Mouse (Mus musculus): Measurements from ENCODE around the gene Ccnb2. TPM values are rescaled to one million over a fixed set of nuclear protein-coding genes. Genes with fewer than 3 reads are reported as not detected.
"Not testable (repeated sequence)": the region's sequence is repeated elsewhere in the genome, so short reads cannot be mapped to it uniquely, and the experiment has no call there.

The Ccnb2 gene
- polyA plus RNA-seq (2014; fragmentation: Nextera tagmentation; extraction: Ambion mirVana): 19.5 and 42.9 TPM in 2 replicates

- peak; percentile 92 for ATAC-seq (ENCODE audit: low FRiP score, low TSS enrichment)
- no peaks in the 10 kb centered on the region for H3K9me3 ChIP-seq (ENCODE audit: control insufficient read depth, low read length)
- 0 out of 2 replicates have a peak, but pooled peaks cover 6% of the 10 kb centered on the region for H3K4me1 ChIP-seq (ENCODE audit: control insufficient read depth, insufficient read depth, low read length)
- 3% methylated on average over 45 of the region's 45 CpGs for WGBS
- H3K27me3 ChIP-seq (ENCODE audit: control insufficient read depth, insufficient read depth, low read length): no peaks in the 10 kb centered on the region
- peak within 1 kb of the TSS; percentile 41 for H3K4me3 ChIP-seq (replicated peaks; ENCODE audit: low read depth, low read length)
- peak within 1 kb of the TSS; percentile 95 for H3K4me2 ChIP-seq (ENCODE audit: low read length)
- H3K27ac ChIP-seq (replicated peaks; ENCODE audit: low read depth, low read length): no peak within 1 kb of the TSS
- H3K36me3 ChIP-seq (ENCODE audit: control insufficient read depth, insufficient read depth, low read length): peaks cover 35% of the 10 kb centered on the region
- H3K9ac ChIP-seq (replicated peaks; ENCODE audit: low read length): 0 out of 2 replicates have a peak within 1 kb of the TSS, but pooled peaks have one; percentile 23
- peak; percentile 96 for DNase-seq
These were observed at the start of gene Ccnb2 for GRCm38 (mm10) chr9:70421257-70422056. Gene Ccnb2 (minus strand): TSS chr9:70421547.

- 97% methylated on average over 13 of the region's 13 CpGs for WGBS
- not testable (repeated sequence) for H3K9me3 ChIP-seq (ENCODE audit: control insufficient read depth, low read length); H3K27me3 ChIP-seq (ENCODE audit: control insufficient read depth, insufficient read depth, low read length); H3K4me2 ChIP-seq (ENCODE audit: low read length); H3K4me1 ChIP-seq (ENCODE audit: control insufficient read depth, insufficient read depth, low read length); H3K27ac ChIP-seq (replicated peaks; ENCODE audit: low read depth, low read length); DNase-seq; H3K9ac ChIP-seq (replicated peaks; ENCODE audit: low read length); H3K4me3 ChIP-seq (replicated peaks; ENCODE audit: low read depth, low read length); ATAC-seq (ENCODE audit: low FRiP score, low TSS enrichment)
- peaks cover 23% of the 10 kb centered on the region for H3K36me3 ChIP-seq (ENCODE audit: control insufficient read depth, insufficient read depth, low read length)
These were observed 41.7 kb upstream of the Ccnb2 start for GRCm38 (mm10) chr9:70463091-70463490.

- Histone ChIP-seq H3K36me3 (ENCODE audit: control insufficient read depth, insufficient read depth, low read length) (peaks cover 63% of the 10 kb centered on the region), H3K9me3 (ENCODE audit: control insufficient read depth, low read length) (no peaks in the 10 kb centered on the region), H3K4me2 (ENCODE audit: low read length) (no peak overlapping the region), H3K4me3 (replicated peaks; ENCODE audit: low read depth, low read length) (no peak overlapping the region), H3K27ac (replicated peaks; ENCODE audit: low read depth, low read length) (no peak overlapping the region), H3K9ac (replicated peaks; ENCODE audit: low read length) (no peak overlapping the region), H3K4me1 (ENCODE audit: control insufficient read depth, insufficient read depth, low read length) (no peaks in the 10 kb centered on the region), H3K27me3 (ENCODE audit: control insufficient read depth, insufficient read depth, low read length) (no peaks in the 10 kb centered on the region)
- WGBS: 89% methylated on average over 2 of the region's 2 CpGs
- no peak for ATAC-seq (ENCODE audit: low FRiP score, low TSS enrichment)
- no peak for DNase-seq
These were observed 31.0 kb upstream of the Ccnb2 start for GRCm38 (mm10) chr9:70452371-70452770.

GRCm38 (mm10) chr9:70449072-70449471, 27.7 kb upstream of the Ccnb2 start:
- WGBS: 98% methylated on average over 5 of the region's 5 CpGs
- no peaks in the 10 kb centered on the region for H3K9me3 ChIP-seq (ENCODE audit: control insufficient read depth, low read length)
- H3K27ac ChIP-seq (replicated peaks; ENCODE audit: low read depth, low read length): no peak overlapping the region
- no peak for DNase-seq
- H3K27me3 ChIP-seq (ENCODE audit: control insufficient read depth, insufficient read depth, low read length): no peaks in the 10 kb centered on the region
- peaks cover 42% of the 10 kb centered on the region for H3K36me3 ChIP-seq (ENCODE audit: control insufficient read depth, insufficient read depth, low read length)
- ATAC-seq (ENCODE audit: low FRiP score, low TSS enrichment): no peak
- H3K9ac ChIP-seq (replicated peaks; ENCODE audit: low read length): no peak overlapping the region
- no peak overlapping the region for H3K4me3 ChIP-seq (replicated peaks; ENCODE audit: low read depth, low read length)
- no peaks in the 10 kb centered on the region for H3K4me1 ChIP-seq (ENCODE audit: control insufficient read depth, insufficient read depth, low read length)
- H3K4me2 ChIP-seq (ENCODE audit: low read length): no peak overlapping the region

GRCm38 (mm10) chr9:70439959-70440358, 18.6 kb upstream of the Ccnb2 start:
- Histone ChIP-seq H3K9ac (replicated peaks; ENCODE audit: low read length) (no peak overlapping the region), H3K4me3 (replicated peaks; ENCODE audit: low read depth, low read length) (no peak overlapping the region), H3K4me2 (ENCODE audit: low read length) (no peak overlapping the region), H3K27me3 (ENCODE audit: control insufficient read depth, insufficient read depth, low read length) (no peaks in the 10 kb centered on the region), H3K9me3 (ENCODE audit: control insufficient read depth, low read length) (no peaks in the 10 kb centered on the region), H3K36me3 (ENCODE audit: control insufficient read depth, insufficient read depth, low read length) (peaks cover 59% of the 10 kb centered on the region), H3K4me1 (ENCODE audit: control insufficient read depth, insufficient read depth, low read length) (no peaks in the 10 kb centered on the region), H3K27ac (replicated peaks; ENCODE audit: low read depth, low read length) (no peak overlapping the region)
- 97% methylated on average over 4 of the region's 4 CpGs for whole genome bisulfite sequencing
- no peak for DNase-seq
- ATAC-seq (ENCODE audit: low FRiP score, low TSS enrichment): no peak

- Histone ChIP-seq H3K4me2 (ENCODE audit: low read length) (no peak overlapping the region), H3K9me3 (ENCODE audit: control insufficient read depth, low read length) (no peaks in the 10 kb centered on the region), H3K36me3 (ENCODE audit: control insufficient read depth, insufficient read depth, low read length) (peaks cover 43% of the 10 kb centered on the region), H3K4me1 (ENCODE audit: control insufficient read depth, insufficient read depth, low read length) (0 out of 2 replicates have a peak, but pooled peaks cover 6% of the 10 kb centered on the region), H3K4me3 (replicated peaks; ENCODE audit: low read depth, low read length) (no peak overlapping the region), H3K9ac (replicated peaks; ENCODE audit: low read length) (no peak overlapping the region), H3K27me3 (ENCODE audit: control insufficient read depth, insufficient read depth, low read length) (no peaks in the 10 kb centered on the region), H3K27ac (replicated peaks; ENCODE audit: low read depth, low read length) (no peak overlapping the region)
- ATAC-seq (ENCODE audit: low FRiP score, low TSS enrichment): no peak
- DNase-seq: no peak
- 91% methylated on average over 2 of the region's 2 CpGs for WGBS
These were observed 1.3 kb upstream of the Ccnb2 start for GRCm38 (mm10) chr9:70422661-70423060.

- DNase-seq (no peak), ATAC-seq (ENCODE audit: low FRiP score, low TSS enrichment) (no peak)
- peaks cover 44% of the 10 kb centered on the region for H3K36me3 ChIP-seq (ENCODE audit: control insufficient read depth, insufficient read depth, low read length)
- H3K9me3 ChIP-seq (ENCODE audit: control insufficient read depth, low read length): no peaks in the 10 kb centered on the region
- 0 out of 2 replicates have a peak, but pooled peaks cover 4% of the 10 kb centered on the region for H3K4me1 ChIP-seq (ENCODE audit: control insufficient read depth, insufficient read depth, low read length)
- no peak overlapping the region for H3K4me3 ChIP-seq (replicated peaks; ENCODE audit: low read depth, low read length)
- H3K27me3 ChIP-seq (ENCODE audit: control insufficient read depth, insufficient read depth, low read length): no peaks in the 10 kb centered on the region
- H3K27ac ChIP-seq (replicated peaks; ENCODE audit: low read depth, low read length): no peak overlapping the region
- WGBS: 85% methylated on average over 3 of the region's 3 CpGs
- H3K4me2 ChIP-seq (ENCODE audit: low read length): no peak overlapping the region
- H3K9ac ChIP-seq (replicated peaks; ENCODE audit: low read length): no peak overlapping the region
These were observed 4.9 kb downstream of the Ccnb2 start for GRCm38 (mm10) chr9:70416412-70416811.

GRCm38 (mm10) chr9:70413038-70413437, 8.3 kb downstream of the Ccnb2 start:
- Histone ChIP-seq H3K27me3 (ENCODE audit: control insufficient read depth, insufficient read depth, low read length) (no peaks in the 10 kb centered on the region), H3K4me1 (ENCODE audit: control insufficient read depth, insufficient read depth, low read length) (no peaks in the 10 kb centered on the region), H3K9ac (replicated peaks; ENCODE audit: low read length) (no peak overlapping the region), H3K27ac (replicated peaks; ENCODE audit: low read depth, low read length) (no peak overlapping the region), H3K9me3 (ENCODE audit: control insufficient read depth, low read length) (no peaks in the 10 kb centered on the region), H3K4me3 (replicated peaks; ENCODE audit: low read depth, low read length) (no peak overlapping the region), H3K4me2 (ENCODE audit: low read length) (no peak overlapping the region), H3K36me3 (ENCODE audit: control insufficient read depth, insufficient read depth, low read length) (peaks cover 70% of the 10 kb centered on the region)
- DNase-seq: no peak
- no peak for ATAC-seq (ENCODE audit: low FRiP score, low TSS enrichment)
- WGBS: 95% methylated on average over 7 of the region's 7 CpGs

GRCm38 (mm10) chr9:70410668-70411067, 10.7 kb downstream of the Ccnb2 start:
- Histone ChIP-seq H3K27me3 (ENCODE audit: control insufficient read depth, insufficient read depth, low read length) (no peaks in the 10 kb centered on the region), H3K9ac (replicated peaks; ENCODE audit: low read length) (no peak overlapping the region), H3K4me3 (replicated peaks; ENCODE audit: low read depth, low read length) (no peak overlapping the region), H3K36me3 (ENCODE audit: control insufficient read depth, insufficient read depth, low read length) (peaks cover 74% of the 10 kb centered on the region), H3K4me1 (ENCODE audit: control insufficient read depth, insufficient read depth, low read length) (no peaks in the 10 kb centered on the region), H3K27ac (replicated peaks; ENCODE audit: low read depth, low read length) (no peak overlapping the region), H3K9me3 (ENCODE audit: control insufficient read depth, low read length) (no peaks in the 10 kb centered on the region), H3K4me2 (ENCODE audit: low read length) (no peak overlapping the region)
- WGBS: 86% methylated on average over 11 of the region's 11 CpGs
- DNase-seq (no peak), ATAC-seq (ENCODE audit: low FRiP score, low TSS enrichment) (no peak)

Measured in midbrain, embryonic 14.5 days (tissue).